Mouse (Mus musculus) midbrain, embryonic 15.5 days (tissue): ENCODE measurements around the gene Ntn1. TPM values are rescaled to one million over a fixed set of nuclear protein-coding genes. Genes with fewer than 3 reads are reported as not detected.

ENCODE experiments used
- ATAC-seq: fragments of 200-750 bp; cut with Nextera tagmentation; replicated peaks from 2 replicates; pipeline ENCODE4 v1.8.0; 2017; ENCODE audit warnings: moderate TSS enrichment
- H3K27ac ChIP-seq: fragments of 300-500 bp; sonication (generic); 2 replicates; pipeline ENCODE4 v1.5.1; 2015; ENCODE audit warnings: mild to moderate bottlenecking, inconsistent platforms
- H3K27me3 ChIP-seq: fragments of 300-500 bp; sonication (generic); replicated peaks from 2 replicates; pipeline ENCODE4 v1.6.1; 2015; ENCODE audit warnings: inconsistent platforms
- H3K36me3 ChIP-seq: fragments of 300-500 bp; sonication (generic); replicated peaks from 2 replicates; pipeline ENCODE4 v1.6.1; 2015; ENCODE audit warnings: inconsistent platforms
- H3K4me1 ChIP-seq: fragments of 300-500 bp; sonication (generic); 2 replicates; pipeline ENCODE4 v1.6.1; 2015; ENCODE audit warnings: inconsistent platforms
- H3K4me2 ChIP-seq: fragments of 300-500 bp; sonication (generic); 2 replicates; pipeline ENCODE4 v1.6.1; 2015; ENCODE audit warnings: inconsistent platforms, mild to moderate bottlenecking, moderate library complexity
- H3K4me3 ChIP-seq: fragments of 300-500 bp; sonication (generic); 2 replicates; pipeline ENCODE4 v1.5.1; 2015; ENCODE audit warnings: mild to moderate bottlenecking, inconsistent platforms
- H3K9ac ChIP-seq: fragments of 300-500 bp; sonication (generic); 2 replicates; pipeline ENCODE4 v1.6.1; 2015; ENCODE audit warnings: mild to moderate bottlenecking, inconsistent platforms
- H3K9me3 ChIP-seq: fragments of 300-500 bp; sonication (generic); 2 replicates; pipeline ENCODE4 v1.6.1; 2016; ENCODE audit warnings: inconsistent platforms
- WGBS: fragments of 180-500 bp; shearing (Covaris S2); methylation state at CpG from one replicate; pipeline ENCODE4 v1.1.7; 2015; ENCODE audit warnings: mixed read lengths; 5-methylcytosine and 5-hydroxymethylcytosine counted together
- polyA plus RNA-seq: library from polyadenylated mRNA; unstranded; fragments of >200 nt; fragmentation: Nextera tagmentation; extraction: Ambion mirVana; gene quantifications from 2 replicates; pipeline ENCODE4 v1.2.1, GENCODE M21; 2015

Gene Ntn1
- polyA plus RNA-seq, 1 experiment from 2014 or later, result 23.2 TPM

- WGBS, result 39% methylated on average over 5 of the region's 5 CpGs
- no peak overlapping the region for H3K4me3 ChIP-seq
- ATAC-seq, result no peak
- H3K4me1 ChIP-seq, result peaks cover 20% of the 10 kb centered on the region
- H3K9me3 ChIP-seq, result no peaks in the 10 kb centered on the region
- no peak overlapping the region for H3K9ac ChIP-seq
- no peak overlapping the region for H3K4me2 ChIP-seq
- no peak overlapping the region for H3K27ac ChIP-seq
- no peaks in the 10 kb centered on the region for H3K36me3 ChIP-seq
- H3K27me3 ChIP-seq, result peaks cover 42% of the 10 kb centered on the region
These were observed 805 bp upstream of the Ntn1 start for GRCm38 (mm10) chr11:68401428-68401827.

- under 1% methylated on average over 55 of the region's 57 CpGs for WGBS
- no peaks in the 10 kb centered on the region for H3K36me3 ChIP-seq
- H3K9me3 ChIP-seq, result no peaks in the 10 kb centered on the region
- H3K4me3 ChIP-seq, result peak overlapping the region; percentile 49
- H3K27me3 ChIP-seq, result peaks cover 53% of the 10 kb centered on the region
- peak overlapping the region; percentile 97 for H3K4me2 ChIP-seq
- H3K9ac ChIP-seq, result peak overlapping the region; percentile 42
- peak overlapping the region; percentile 8; the same call in 1 of the 2 replicates for H3K27ac ChIP-seq
- peaks cover 20% of the 10 kb centered on the region for H3K4me1 ChIP-seq
- peak; percentile 80 for ATAC-seq
These were observed 477 bp downstream of the Ntn1 start for GRCm38 (mm10) chr11:68400021-68400671.

GRCm38 (mm10) chr11:68399548-68400020 lies 1.0 kb downstream of the Ntn1 start:
- under 1% methylated on average over 46 of the region's 47 CpGs for WGBS
- no peaks in the 10 kb centered on the region for H3K36me3 ChIP-seq
- peak overlapping the region; percentile 49 for H3K4me3 ChIP-seq
- peaks cover 20% of the 10 kb centered on the region for H3K4me1 ChIP-seq
- H3K27ac ChIP-seq, result peak overlapping the region; percentile 8
- H3K9ac ChIP-seq, result peak overlapping the region; percentile 42
- H3K4me2 ChIP-seq, result peak overlapping the region; percentile 97
- peaks cover 59% of the 10 kb centered on the region for H3K27me3 ChIP-seq
- no peaks in the 10 kb centered on the region for H3K9me3 ChIP-seq
- peak; percentile 82 for ATAC-seq

DNA sequence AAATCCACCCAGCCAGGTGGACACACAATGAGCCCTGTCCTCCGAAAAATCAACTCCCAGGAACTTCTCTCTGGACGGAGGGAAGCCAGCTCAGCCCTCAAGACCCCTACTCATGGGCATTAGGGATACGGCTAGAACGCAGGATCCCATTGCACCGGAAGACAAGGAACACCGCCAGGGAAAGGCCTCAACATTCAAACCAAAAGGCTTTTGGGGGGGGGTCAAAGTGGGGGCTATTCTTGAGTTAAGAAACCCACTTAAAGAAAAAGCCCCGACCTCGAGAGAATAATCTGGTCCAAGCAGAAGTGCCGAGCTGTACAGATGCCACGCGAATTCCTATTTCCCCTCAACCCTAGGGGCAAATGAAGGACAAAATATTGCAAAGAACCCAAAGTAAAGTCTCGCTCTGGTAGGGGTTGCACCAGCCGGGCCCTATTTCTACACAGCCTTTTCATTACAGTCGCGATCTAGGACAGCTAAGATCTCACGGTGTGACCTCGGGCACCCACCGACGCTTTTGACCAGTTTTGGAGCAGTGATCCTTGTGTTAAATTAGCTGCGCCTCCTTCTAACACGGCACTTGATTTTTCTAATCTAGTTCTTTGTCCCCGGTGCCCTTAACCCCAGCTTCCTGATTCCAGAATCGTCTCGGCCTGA lies 1.6 kb downstream of the Ntn1 start:
- peak overlapping the region; percentile 42; the same call in 1 of the 2 replicates for H3K9ac ChIP-seq
- no peak for ATAC-seq
- peaks cover 20% of the 10 kb centered on the region for H3K4me1 ChIP-seq
- H3K27ac ChIP-seq, result peak overlapping the region; percentile 8
- 9% methylated on average over 24 of the region's 24 CpGs for WGBS
- peaks cover 62% of the 10 kb centered on the region for H3K27me3 ChIP-seq
- H3K36me3 ChIP-seq, result no peaks in the 10 kb centered on the region
- H3K4me3 ChIP-seq, result peak overlapping the region; percentile 49
- peak overlapping the region; percentile 97 for H3K4me2 ChIP-seq
- H3K9me3 ChIP-seq, result no peaks in the 10 kb centered on the region

- 55% methylated on average over 5 of the region's 5 CpGs for WGBS
- Histone ChIP-seq H3K27me3 (peaks cover 72% of the 10 kb centered on the region), H3K4me1 (peaks cover 18% of the 10 kb centered on the region), H3K4me2 (no peak overlapping the region), H3K4me3 (no peak overlapping the region), H3K27ac (no peak overlapping the region), H3K9ac (no peak overlapping the region), H3K9me3 (no peaks in the 10 kb centered on the region), H3K36me3 (no peaks in the 10 kb centered on the region)
- no peak for ATAC-seq
These were observed 5.1 kb downstream of the Ntn1 start for GRCm38 (mm10) chr11:68395546-68395945.

DNA sequence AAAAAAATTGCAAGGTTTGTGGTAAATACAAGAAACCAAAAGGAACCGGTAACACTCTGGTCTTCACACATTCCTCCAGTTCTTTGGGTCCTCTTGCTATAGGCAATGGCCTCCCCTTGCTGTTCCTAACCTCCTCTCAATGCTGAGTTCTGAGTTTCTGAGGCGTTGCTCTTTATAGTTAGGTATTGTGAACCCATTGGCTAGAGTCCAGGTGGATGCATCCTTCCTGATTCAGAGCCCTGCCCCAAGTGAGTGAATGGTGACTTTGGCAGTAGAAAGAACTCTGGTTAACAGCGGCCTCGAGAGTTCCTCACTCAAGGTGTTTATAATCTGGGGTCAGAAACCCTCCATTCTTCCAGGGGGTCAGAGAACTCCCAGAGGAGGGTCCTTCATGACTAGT lies 5.9 kb downstream of the Ntn1 start:
- Histone ChIP-seq H3K9me3 (no peaks in the 10 kb centered on the region), H3K36me3 (no peaks in the 10 kb centered on the region), H3K27ac (no peak overlapping the region), H3K4me2 (no peak overlapping the region), H3K4me1 (peaks cover 11% of the 10 kb centered on the region; the same call in 1 of the 2 replicates), H3K4me3 (no peak overlapping the region), H3K27me3 (peaks cover 75% of the 10 kb centered on the region), H3K9ac (no peak overlapping the region)
- 44% methylated on average over 4 of the region's 4 CpGs for WGBS
- ATAC-seq, result no peak

DNA sequence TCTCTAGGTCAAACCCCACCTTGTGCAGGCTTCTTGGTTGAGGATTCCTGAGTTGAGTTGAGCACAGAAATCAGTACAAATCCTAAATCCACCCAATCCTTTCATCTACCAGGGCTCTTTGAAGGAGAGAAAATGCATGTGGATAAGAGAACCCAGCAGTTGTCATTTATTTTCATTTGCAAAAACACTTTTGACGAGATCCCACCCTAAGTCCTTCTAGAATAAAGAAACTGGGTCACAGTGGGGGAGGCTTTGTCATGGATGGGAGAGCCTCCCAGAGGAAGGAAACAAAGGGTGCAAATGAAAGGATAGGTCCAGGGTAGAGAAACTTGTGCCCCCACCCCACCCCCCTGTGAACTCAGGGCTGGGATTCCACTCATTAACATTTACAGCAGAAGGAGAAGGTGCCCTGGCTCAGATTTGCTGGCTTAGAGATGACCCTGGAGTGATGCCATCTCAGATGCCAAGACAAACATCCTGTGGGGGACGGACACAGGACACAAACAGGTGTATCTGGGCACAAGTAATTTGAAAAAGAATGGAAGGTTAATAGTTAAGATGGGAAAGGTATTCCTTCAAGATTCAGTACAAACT lies 6.6 kb downstream of the Ntn1 start:
- no peak overlapping the region for H3K4me2 ChIP-seq
- peaks cover 81% of the 10 kb centered on the region for H3K27me3 ChIP-seq
- ATAC-seq, result no peak

DNA sequence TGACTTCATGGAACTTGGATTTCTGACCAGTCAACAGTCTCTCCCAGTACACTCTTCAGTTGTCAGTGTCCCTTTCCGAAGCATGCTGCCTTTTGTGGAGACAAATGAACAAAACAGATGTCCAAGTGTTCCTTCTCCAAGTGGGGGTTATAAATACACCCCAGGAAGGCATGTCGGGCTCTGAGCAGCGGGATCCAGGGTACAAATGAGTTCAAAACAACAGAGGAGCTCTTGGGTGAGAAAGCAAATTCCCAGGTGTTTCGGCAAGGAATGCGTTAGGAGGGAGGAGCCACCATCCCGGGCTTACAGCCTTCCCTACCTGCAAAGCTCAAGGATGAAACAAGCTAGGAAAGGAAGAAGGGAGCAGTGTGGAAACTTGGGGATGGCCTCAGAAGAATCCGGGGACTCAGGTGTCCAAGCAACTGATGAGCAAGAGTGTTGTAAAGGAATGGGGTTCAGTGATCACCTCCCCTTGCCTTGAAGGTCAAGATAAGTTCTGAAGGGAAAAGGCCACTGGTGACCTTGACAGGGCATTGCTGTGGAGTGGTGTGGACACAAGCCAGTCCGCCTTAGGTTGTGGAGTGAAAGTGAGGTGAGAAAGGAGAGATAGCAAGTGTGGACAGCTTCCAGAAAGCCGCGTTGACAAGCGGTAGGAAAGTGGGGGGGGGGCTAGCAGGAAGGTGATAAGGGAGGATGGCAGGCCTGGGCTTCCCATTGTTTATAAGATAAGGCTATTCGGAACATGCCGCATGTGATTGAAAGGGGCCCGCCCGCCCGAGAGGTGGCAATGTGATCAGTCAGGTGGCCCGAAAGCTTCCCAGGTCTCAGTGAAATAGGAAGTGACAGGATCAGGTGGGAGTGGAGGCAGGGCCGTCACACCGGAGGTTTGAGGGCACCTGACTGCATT lies 10.0 kb downstream of the Ntn1 start:
- Histone ChIP-seq H3K4me3 (no peak overlapping the region), H3K9ac (no peak overlapping the region), H3K27me3 (peaks cover 80% of the 10 kb centered on the region), H3K4me2 (no peak overlapping the region), H3K9me3 (no peaks in the 10 kb centered on the region), H3K27ac (no peak overlapping the region), H3K4me1 (peaks cover 26% of the 10 kb centered on the region), H3K36me3 (no peaks in the 10 kb centered on the region)
- ATAC-seq, result no peak
- 16% methylated on average over 19 of the region's 19 CpGs for WGBS

More for the DNA sequence above, 6.6 kb downstream of the Ntn1 start:
- H3K4me3 ChIP-seq, result no peak overlapping the region
- no peaks in the 10 kb centered on the region for H3K9me3 ChIP-seq
- peaks cover 10% of the 10 kb centered on the region; the same call in 1 of the 2 replicates for H3K4me1 ChIP-seq
- no peaks in the 10 kb centered on the region for H3K36me3 ChIP-seq
- WGBS, result 36% methylated on average over 2 of the region's 2 CpGs
- no peak overlapping the region for H3K27ac ChIP-seq
- no peak overlapping the region for H3K9ac ChIP-seq

- peaks cover 36% of the 10 kb centered on the region for H3K4me1 ChIP-seq
- peaks cover 74% of the 10 kb centered on the region for H3K27me3 ChIP-seq
- H3K4me2 ChIP-seq, result no peak overlapping the region
- no peaks in the 10 kb centered on the region for H3K9me3 ChIP-seq
- 4% methylated on average over 8 of the region's 8 CpGs for WGBS
- H3K36me3 ChIP-seq, result no peaks in the 10 kb centered on the region
- no peak for ATAC-seq
- no peak overlapping the region for H3K27ac ChIP-seq
- no peak overlapping the region for H3K4me3 ChIP-seq
- no peak overlapping the region for H3K9ac ChIP-seq
These were observed 11.0 kb downstream of the Ntn1 start for GRCm38 (mm10) chr11:68389621-68390020.

GRCm38 (mm10) chr11:68388655-68389015 lies 12.0 kb downstream of the Ntn1 start:
- 48% methylated on average over 1 of the region's 1 CpGs for WGBS
- no peak overlapping the region for H3K4me2 ChIP-seq
- H3K4me1 ChIP-seq, result peaks cover 40% of the 10 kb centered on the region
- no peak overlapping the region for H3K4me3 ChIP-seq
- H3K27ac ChIP-seq, result no peak overlapping the region
- H3K36me3 ChIP-seq, result no peaks in the 10 kb centered on the region
- peaks cover 71% of the 10 kb centered on the region for H3K27me3 ChIP-seq
- no peak overlapping the region for H3K9ac ChIP-seq
- no peaks in the 10 kb centered on the region for H3K9me3 ChIP-seq
- no peak for ATAC-seq

DNA sequence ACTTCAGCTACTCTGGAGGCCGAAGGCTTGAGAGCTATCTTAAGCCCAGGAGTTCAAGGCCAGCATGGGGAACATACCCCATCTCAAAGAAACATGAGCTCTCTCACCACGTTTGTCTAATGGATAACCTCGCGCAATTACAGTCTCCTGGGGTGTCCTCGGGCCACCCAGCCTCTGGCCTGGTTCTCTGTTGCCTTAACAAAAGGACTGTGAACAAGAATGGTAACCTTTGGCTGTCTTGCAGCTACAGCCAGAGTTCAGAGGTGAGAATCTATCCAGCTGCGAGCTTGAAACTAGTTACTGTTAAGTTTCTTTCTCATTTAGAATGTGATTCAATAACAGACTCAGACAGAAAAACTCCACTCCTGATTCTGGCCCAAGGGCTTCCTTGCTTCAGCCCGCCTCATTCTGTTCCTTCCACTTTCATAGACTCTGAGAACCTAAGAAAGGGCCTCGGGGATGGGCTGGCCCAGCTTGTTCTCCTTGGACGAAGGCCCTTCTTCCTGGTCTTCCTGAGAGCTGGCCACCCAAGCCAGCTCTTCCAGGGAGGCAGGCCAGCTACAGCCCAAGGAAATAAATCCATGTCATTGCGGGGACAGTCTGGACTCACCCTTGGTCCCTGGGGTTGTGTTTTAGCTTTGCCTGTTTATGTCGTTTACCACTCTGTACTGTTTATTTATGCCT lies 12.5 kb downstream of the Ntn1 start:
- 42% methylated on average over 11 of the region's 11 CpGs for WGBS
- Histone ChIP-seq H3K4me2 (no peak overlapping the region), H3K27me3 (peaks cover 76% of the 10 kb centered on the region), H3K9ac (no peak overlapping the region), H3K27ac (no peak overlapping the region), H3K4me1 (peaks cover 40% of the 10 kb centered on the region), H3K9me3 (no peaks in the 10 kb centered on the region), H3K36me3 (no peaks in the 10 kb centered on the region), H3K4me3 (no peak overlapping the region)
- no peak for ATAC-seq
